Mouse (Mus musculus) heart, adult 2 months (tissue): ENCODE data around the gene Btbd9. TPM values are rescaled to one million over a fixed set of nuclear protein-coding genes. Genes with fewer than 3 reads are reported as not detected.

Experiments used
- DNase-seq, 2 experiments: peaks; one replicate each; pipeline ENCODE4 v3.0.0; 2021
- H3K27ac ChIP-seq: fragments of 200-600 bp; 2 replicates; pipeline ENCODE4 v1.8.1; 2022
- H3K27me3 ChIP-seq: fragments of 200-500 bp; 2 replicates; pipeline ENCODE4 v1.6.1; 2012; ENCODE audit warnings: mild to moderate bottlenecking, low read length, inconsistent platforms, mixed read lengths; ENCODE audit not compliant: control insufficient read depth, insufficient read depth
- H3K36me3 ChIP-seq: fragments of 200-500 bp; 2 replicates; pipeline ENCODE4 v1.6.1; 2012; ENCODE audit warnings: low read length, inconsistent platforms; ENCODE audit not compliant: control insufficient read depth, insufficient read depth
- H3K4me1 ChIP-seq: fragments of 200-500 bp; 2 replicates; pipeline ENCODE4 v1.6.1; 2011; ENCODE audit warnings: low read length; ENCODE audit not compliant: control insufficient read depth, insufficient read depth
- H3K4me3 ChIP-seq: fragments of 200-600 bp; 2 replicates; pipeline ENCODE4 v1.8.1; 2022
- H3K79me2 ChIP-seq: fragments of 200-500 bp; replicated peaks from 2 replicates; pipeline ENCODE4 v1.6.1; 2012; ENCODE audit warnings: mild to moderate bottlenecking, inconsistent platforms, low read length, moderate library complexity, mixed read lengths; ENCODE audit not compliant: control insufficient read depth, insufficient read depth
- H3K9ac ChIP-seq: fragments of 200-500 bp; 2 replicates; pipeline ENCODE4 v1.6.1; 2012; ENCODE audit warnings: low read depth, mild to moderate bottlenecking, control low read depth, inconsistent platforms, low read length, mixed read lengths
- CTCF ChIP-seq: fragments of 200-600 bp; IDR thresholded peaks from 2 replicates; pipeline ENCODE4 v1.8.1; 2022; ENCODE audit warnings: antibody characterized with exemption, mild to moderate bottlenecking, moderate library complexity
- EP300 ChIP-seq: fragments of 200-500 bp; IDR thresholded peaks from 2 replicates; pipeline ENCODE4 v1.6.1; 2011; ENCODE audit warnings: low read depth, low read length, control low read depth; ENCODE audit not compliant: insufficient read depth
- POLR2A ChIP-seq: fragments of 200-500 bp; IDR thresholded peaks from 2 replicates; pipeline ENCODE4 v1.6.1; 2011; ENCODE audit warnings: mild to moderate bottlenecking, low read depth, low read length, control low read depth; ENCODE audit not compliant: insufficient read depth
- WGBS: fragments of 180-500 bp; shearing (Covaris S2); methylation state at CpG from one replicate; pipeline ENCODE4 v1.1.7; 2018; 5-methylcytosine and 5-hydroxymethylcytosine counted together
- intact Hi-C: fragments of 180-260 bp; cut with DNase I; formaldehyde crosslinking; loops from one replicate; pipeline ENCODE4 v1.15.1; 2025
- polyA plus RNA-seq: library from polyadenylated mRNA; depleted of rRNA; stranded (reverse); fragments of >200 nt; gene quantifications from 2 replicates; pipeline ENCODE4 v1.2.3, GENCODE M21; 2012
- total RNA-seq, 2 experiments: library from RNA; stranded (reverse); gene quantifications; 2 replicates each; pipeline ENCODE4 v1.2.3; 2021

Btbd9 gene
- total and polyA plus RNA-seq, 3 experiments, result 8.1 to 22.0 (median 20.9) TPM

GRCm38 (mm10) chr17:30492191-30492590 is 84.1 kb downstream of the Btbd9 start:
- H3K4me1 ChIP-seq, result no peaks in the 10 kb centered on the region
- intact Hi-C loops, result no loop called here
- H3K4me3 ChIP-seq, result no peak overlapping the region
- no peak overlapping the region for H3K27ac ChIP-seq
- DNase-seq, result no peak
- H3K9ac ChIP-seq, result no peak overlapping the region
- no peaks in the 10 kb centered on the region for H3K36me3 ChIP-seq
- no peaks in the 10 kb centered on the region; the same call in 1 of the 2 replicates for H3K79me2 ChIP-seq
- no peaks in the 10 kb centered on the region for H3K27me3 ChIP-seq
- TF ChIP-seq POLR2A (no peak), EP300 (no peak), CTCF (no peak)
- WGBS, result 99% methylated on average over 5 of the region's 5 CpGs

- DNase-seq, result no peak
- 96% methylated on average over 8 of the region's 8 CpGs for WGBS
- Histone ChIP-seq H3K79me2 (no peaks in the 10 kb centered on the region), H3K9ac (no peak overlapping the region), H3K27me3 (no peaks in the 10 kb centered on the region), H3K4me1 (no peaks in the 10 kb centered on the region), H3K27ac (no peak overlapping the region), H3K4me3 (no peak overlapping the region), H3K36me3 (no peaks in the 10 kb centered on the region)
- intact Hi-C loops, result no loop called here
- TF ChIP-seq CTCF, result no peak
- TF ChIP-seq POLR2A, result no peak
- no peak for TF ChIP-seq EP300
These were observed 84.7 kb downstream of the Btbd9 start for GRCm38 (mm10) chr17:30491601-30492000.

DNA sequence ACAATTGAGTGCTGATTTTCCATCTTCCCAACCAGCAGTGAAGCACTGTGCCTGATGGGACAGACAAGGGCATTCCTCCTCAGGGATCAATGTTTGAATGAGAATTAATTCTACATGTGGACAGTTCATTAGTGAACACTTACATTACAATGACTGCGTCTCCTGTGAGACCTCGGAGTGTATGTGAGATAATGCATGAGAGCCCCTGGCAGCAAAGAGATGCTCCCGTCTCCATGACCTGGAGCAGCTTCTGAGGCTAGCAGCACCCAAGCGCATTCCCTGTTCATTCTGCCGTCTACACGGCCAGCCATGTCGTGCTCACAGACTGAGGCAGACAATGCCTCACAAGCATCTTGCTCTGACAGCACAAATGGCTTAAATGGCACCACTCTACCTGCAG is 85.7 kb downstream of the Btbd9 start:
- Histone ChIP-seq H3K27me3 (no peaks in the 10 kb centered on the region), H3K4me3 (no peak overlapping the region), H3K4me1 (no peaks in the 10 kb centered on the region), H3K79me2 (no peaks in the 10 kb centered on the region), H3K9ac (no peak overlapping the region), H3K27ac (no peak overlapping the region), H3K36me3 (no peaks in the 10 kb centered on the region)
- no peak for DNase-seq
- WGBS, result 89% methylated on average over 7 of the region's 7 CpGs
- intact Hi-C loops, result no loop called here
- TF ChIP-seq EP300 (no peak), CTCF (no peak), POLR2A (no peak)

DNA sequence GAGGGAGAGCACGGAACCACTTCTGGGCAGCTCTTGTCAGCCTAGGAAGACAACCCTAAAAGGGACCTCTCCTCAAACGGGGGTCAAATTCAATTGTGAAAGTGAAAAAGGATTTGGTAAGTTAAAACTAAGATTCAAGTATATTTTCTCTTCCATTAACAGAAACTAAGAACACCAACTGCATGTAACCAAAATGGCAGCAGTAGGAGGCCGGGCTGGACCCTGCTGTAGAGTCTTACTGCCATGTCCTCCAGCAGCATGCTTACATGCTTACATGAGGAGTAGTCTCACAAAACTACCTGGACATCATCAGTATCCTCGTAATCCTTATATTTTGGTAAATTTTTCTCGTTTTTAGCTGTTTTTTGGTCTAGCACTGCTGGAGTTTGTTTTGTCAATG is 86.2 kb downstream of the Btbd9 start:
- Histone ChIP-seq H3K4me1 (peaks cover 1% of the 10 kb centered on the region; the same call in 1 of the 2 replicates), H3K4me3 (no peak overlapping the region), H3K27me3 (no peaks in the 10 kb centered on the region), H3K79me2 (no peaks in the 10 kb centered on the region), H3K36me3 (no peaks in the 10 kb centered on the region), H3K9ac (no peak overlapping the region), H3K27ac (no peak overlapping the region)
- TF ChIP-seq EP300 (no peak), CTCF (no peak), POLR2A (no peak)
- intact Hi-C loops, result no loop called here
- WGBS, result 90% methylated on average over 5 of the region's 5 CpGs
- DNase-seq, result no peak

DNA sequence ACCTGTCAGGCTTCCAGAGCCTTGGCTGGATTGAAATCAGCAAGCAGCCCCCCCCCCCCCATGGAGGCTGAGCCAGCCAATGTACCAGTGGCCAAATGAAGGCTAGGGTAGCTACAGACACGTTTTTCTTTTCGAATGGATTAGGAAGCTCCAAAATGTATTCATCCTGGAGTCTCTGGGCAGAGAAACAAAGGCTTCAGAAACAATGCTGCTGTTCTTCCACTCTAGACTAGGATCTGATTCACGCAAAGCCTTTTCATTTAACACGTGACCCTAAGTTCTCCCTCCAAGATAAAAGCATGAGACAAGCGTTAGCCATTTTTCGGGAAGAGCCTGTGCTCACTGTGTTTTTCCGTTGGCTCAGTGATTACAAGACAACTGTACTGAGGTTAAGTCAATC is 86.7 kb downstream of the Btbd9 start:
- Histone ChIP-seq H3K79me2 (no peaks in the 10 kb centered on the region), H3K9ac (no peak overlapping the region), H3K4me3 (no peak overlapping the region), H3K4me1 (peaks cover 4% of the 10 kb centered on the region; the same call in 1 of the 2 replicates), H3K27me3 (no peaks in the 10 kb centered on the region), H3K27ac (no peak overlapping the region), H3K36me3 (no peaks in the 10 kb centered on the region)
- no peak for DNase-seq
- TF ChIP-seq POLR2A (no peak), EP300 (no peak), CTCF (no peak)
- 68% methylated on average over 7 of the region's 7 CpGs for WGBS
- intact Hi-C loops, result no loop called here

DNA sequence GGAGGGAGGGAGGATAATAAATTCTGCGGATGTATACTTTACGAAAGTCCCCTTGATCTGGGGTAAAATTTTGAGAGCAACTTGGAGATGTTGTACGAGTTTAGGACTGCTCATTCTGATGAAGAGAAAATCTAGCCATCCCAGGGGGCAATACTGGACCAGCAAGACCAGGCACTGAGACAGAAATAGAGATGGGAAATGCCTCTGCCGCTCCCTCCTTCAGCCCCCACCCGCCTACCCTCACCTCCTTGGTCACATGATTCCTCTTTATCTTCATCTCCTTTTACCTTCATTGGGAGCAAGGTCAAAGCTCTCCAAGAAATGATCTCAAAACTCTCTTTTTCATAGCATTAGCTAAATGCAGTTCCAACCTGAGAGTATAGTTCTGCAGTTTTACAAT is 88.6 kb downstream of the Btbd9 start:
- Histone ChIP-seq H3K79me2 (no peaks in the 10 kb centered on the region), H3K4me3 (no peak overlapping the region), H3K27ac (no peak overlapping the region), H3K9ac (no peak overlapping the region), H3K27me3 (no peaks in the 10 kb centered on the region), H3K36me3 (no peaks in the 10 kb centered on the region), H3K4me1 (peaks cover 4% of the 10 kb centered on the region; the same call in 1 of the 2 replicates)
- WGBS, result 79% methylated on average over 5 of the region's 5 CpGs
- intact Hi-C loops, result no loop called here
- TF ChIP-seq EP300 (no peak), POLR2A (no peak), CTCF (no peak)
- DNase-seq, result no peak
